Mouse (Mus musculus): Measurements from ENCODE around the gene Zswim3.

- TF ChIP-seq CTCF (IDR thresholded peaks at IDR 0.05; ENCODE audit: low read depth) (no peak), EP300 (IDR thresholded peaks at IDR 0.05; ENCODE audit: low read depth) (no peak)
These were observed 63.6 kb downstream of the Zswim3 start for GRCm38 (mm10) chr2:164868491-164868890.
